12 mouse cellular contexts compared by ENCODE assay signal in genomic region chr17:32281611-32282310, GRCm38 (mm10). TPM values are rescaled to one million over a fixed set of nuclear protein-coding genes. Genes with fewer than 3 reads are reported as not detected.
DNase-seq lines count a peak whose midpoint lies in the region; ATAC-seq and TF ChIP-seq lines count a peak whose summit lies in the region.
"Had no signal": no experiment of that assay in that cellular context is flagged by ENCODE, and none has a peak within 500 bp of the region (broad histone marks: within the 10 kb centered on the region; RNA-seq: fewer than 3 reads in every experiment).

No protein-coding gene starts in this region.

- H3K9ac ChIP-seq in heart, embryonic 13.5 days, result no peak overlapping the region

- DNase-seq in heart, postnatal 10 days, result no peak
- DNase-seq in layer of hippocampus, adult 8-10 months (ENCODE audit: low spot score in 2 of 2), result no peak
- DNase-seq: adrenal gland, postnatal 25 days; cerebellum, postnatal 25 days; thymus, adult 2 months had no signal

- H3K4me3 ChIP-seq in heart, embryonic 13.5 days, result peak overlapping the region; percentile 9; the same call in 1 of the 2 replicates
- H3K4me3 ChIP-seq in megakaryocyte, embryonic 14.5 days (replicated peaks), result peak overlapping the region; percentile 79
- H3K4me3 ChIP-seq in bone marrow, adult 2 months (replicated peaks; ENCODE audit: control insufficient read depth, low read depth, low read length), result peak overlapping the region; percentile 18
- H3K4me3 ChIP-seq in macrophage (ENCODE audit: inconsistent target), result no peak overlapping the region

- intact Hi-C loops in heart, postnatal 10 days (cut with DNase I), result loop anchor here (10.0 kb wide), 1 partner anchor 47 kb away; no protein-coding TSS in a partner anchor

- ATAC-seq in heart, embryonic 13.5 days (ENCODE audit: extremely low read depth, insufficient number of reproducible peaks, low FRiP score, low TSS enrichment), result no peak
- ATAC-seq in megakaryocyte, adult 5-6 weeks (ENCODE audit: poor library complexity, severe bottlenecking), result no peak
- no peak for ATAC-seq in erythroid progenitor cell, adult 5-6 weeks (replicated peaks; ENCODE audit: low FRiP score, poor library complexity, severe bottlenecking)

- 0 out of 2 replicates have a peak overlapping the region, but pooled peaks have one; percentile 20 for H3K27ac ChIP-seq in heart, embryonic 13.5 days (replicated peaks)
- H3K27ac ChIP-seq in bone marrow, adult 2 months (ENCODE audit: control insufficient read depth, insufficient read depth, low read depth, low read length, poor library complexity), result no peak overlapping the region
- H3K27ac ChIP-seq in macrophage, result 0 out of 2 replicates have a peak overlapping the region, but pooled peaks have one; percentile 0
- H3K27ac ChIP-seq: kidney, postnatal 0 days had no signal

- TF ChIP-seq POLR2A in bone marrow, adult 2 months (IDR thresholded peaks at IDR 0.05; ENCODE audit: borderline replicate concordance, control insufficient read depth, low read depth, low read length), result no peak

- H3K27me3 ChIP-seq in heart, embryonic 13.5 days (replicated peaks), result no peaks in the 10 kb centered on the region
- no peaks in the 10 kb centered on the region for H3K27me3 ChIP-seq in megakaryocyte, embryonic 14.5 days (replicated peaks)

- peak overlapping the region; percentile 85; the same call in 1 of the 2 replicates for H3K4me2 ChIP-seq in heart, embryonic 13.5 days

- TF ChIP-seq CTCF in bone marrow, adult 2 months (IDR thresholded peaks at IDR 0.05; ENCODE audit: control insufficient read depth, insufficient read depth, low read length), result no peak

- no peaks in the 10 kb centered on the region for H3K9me3 ChIP-seq in heart, embryonic 13.5 days
- no peaks in the 10 kb centered on the region for H3K9me3 ChIP-seq in megakaryocyte, embryonic 14.5 days

- H3K79me2 ChIP-seq in macrophage (ENCODE audit: inconsistent target), result peaks cover 80% of the 10 kb centered on the region

- H3K4me1 ChIP-seq in heart, embryonic 13.5 days, result peaks cover 41% of the 10 kb centered on the region
- peaks cover 49% of the 10 kb centered on the region for H3K4me1 ChIP-seq in megakaryocyte, embryonic 14.5 days
- H3K4me1 ChIP-seq in bone marrow, adult 2 months (ENCODE audit: control insufficient read depth, insufficient read depth, low read length), result peaks cover 5% of the 10 kb centered on the region

- 69% methylated on average over 4 of the region's 4 CpGs for WGBS in heart, embryonic 13.5 days
- WGBS in bone marrow, adult 2 months, result 38% methylated on average over 4 of the region's 4 CpGs
- WGBS in macrophage (ENCODE audit: missing documents), result 40% methylated on average over 4 of the region's 4 CpGs

- no peaks in the 10 kb centered on the region for H3K36me3 ChIP-seq in heart, embryonic 13.5 days
- H3K36me3 ChIP-seq in megakaryocyte, embryonic 14.5 days (replicated peaks; ENCODE audit: low read length), result peaks cover 6% of the 10 kb centered on the region
- no peaks in the 10 kb centered on the region for H3K36me3 ChIP-seq in macrophage (ENCODE audit: inconsistent target)

RNA-seq across cellular contexts. Expression of gene Brd4, which starts 2.8 kb away (rescaled TPM):
- polyA plus RNA-seq in heart, embryonic 13.5 days (2015; fragmentation: Nextera tagmentation; extraction: Ambion mirVana), result 58.8 and 64.2 TPM in 2 replicates
- total RNA-seq in heart, postnatal 10 days (2021), result 10 to 100 TPM; 75.4 to 77.0 TPM
- polyA plus RNA-seq in megakaryocyte, embryonic 14.5 days (2012; ENCODE audit: insufficient read depth, low replicate concordance), result 125 and 148 TPM in 2 replicates
- 128 and 143 TPM in 2 replicates for total RNA-seq in megakaryocyte, adult 5-6 weeks (2015)
- total RNA-seq in megakaryocyte, adult 5-6 weeks (2017), result 20.7 and 30.3 TPM in 2 replicates
- 43.6 and 129 TPM in 2 replicates for polyA plus RNA-seq in bone marrow, adult 2 months (2011; ENCODE audit: insufficient read depth, insufficient read length, low replicate concordance, missing spikeins)
- total RNA-seq in macrophage (2018; cell fraction: chromatin; rRNA removed), result 100 to 1,000 TPM; 214 to 341 (median 254) TPM
- total RNA-seq in macrophage (2018; cell fraction: cytosol; rRNA removed), result 100 to 1,000 TPM in 14 of 26 experiments, 10 to 100 TPM in 12; 75.7 to 114 (median 101) TPM
- 100 to 1,000 TPM; 133 to 233 (median 171) TPM for total RNA-seq in macrophage (2018; cell fraction: nucleus; rRNA removed)
- 51.6 to 129 TPM (median 55.6 TPM) in 3 replicates for polyA plus RNA-seq in macrophage (2018)
- 116 and 144 TPM in 2 replicates for total RNA-seq in erythroid progenitor cell, adult 5-6 weeks (2015; ENCODE audit: low replicate concordance)
- total RNA-seq in erythroid progenitor cell, adult 5-6 weeks (2017; ENCODE audit: low replicate concordance), result 61.8 and 82.5 TPM in 2 replicates
- total RNA-seq in layer of hippocampus, adult 8-10 months (2022), result 100 to 1,000 TPM in 3 of 4 experiments, 10 to 100 TPM in 1; 94.2 to 132 (median 105) TPM

RNA-seq across cellular contexts. Expression of gene Akap8, which starts 39.3 kb away (rescaled TPM):
- 65.8 and 67.8 TPM in 2 replicates for polyA plus RNA-seq in heart, embryonic 13.5 days (2015; fragmentation: Nextera tagmentation; extraction: Ambion mirVana)
- 10 to 100 TPM; 62.0 to 72.8 TPM for total RNA-seq in heart, postnatal 10 days (2021)
- 67.7 and 79.9 TPM in 2 replicates for polyA plus RNA-seq in megakaryocyte, embryonic 14.5 days (2012; ENCODE audit: insufficient read depth, low replicate concordance)
- total RNA-seq in megakaryocyte, adult 5-6 weeks (2015), result 43.5 and 49.8 TPM in 2 replicates
- 91.5 and 103 TPM in 2 replicates for total RNA-seq in megakaryocyte, adult 5-6 weeks (2017)
- 76.5 and 113 TPM in 2 replicates for polyA plus RNA-seq in bone marrow, adult 2 months (2011; ENCODE audit: insufficient read depth, insufficient read length, low replicate concordance, missing spikeins)
- 100 to 1,000 TPM in 24 of 26 experiments, 10 to 100 TPM in 2; 74.8 to 513 (median 284) TPM for total RNA-seq in macrophage (2018; cell fraction: chromatin; rRNA removed)
- total RNA-seq in macrophage (2018; cell fraction: cytosol; rRNA removed), result 10 to 100 TPM in 25 of 26 experiments, 1 to 10 TPM in 1; 9.3 to 42.5 (median 29.9) TPM
- 100 to 1,000 TPM in 13 of 26 experiments, 10 to 100 TPM in 13; 43.1 to 200 (median 107) TPM for total RNA-seq in macrophage (2018; cell fraction: nucleus; rRNA removed)
- polyA plus RNA-seq in macrophage (2018), result 38.9 to 55.8 TPM (median 43.9 TPM) in 3 replicates
- total RNA-seq in erythroid progenitor cell, adult 5-6 weeks (2015; ENCODE audit: low replicate concordance), result 26.8 and 33.5 TPM in 2 replicates
- total RNA-seq in erythroid progenitor cell, adult 5-6 weeks (2017; ENCODE audit: low replicate concordance), result 60.9 and 62.4 TPM in 2 replicates
- 100 to 1,000 TPM in 3 of 4 experiments, 10 to 100 TPM in 1; 94.2 to 118 (median 109) TPM for total RNA-seq in layer of hippocampus, adult 8-10 months (2022)
